Mouse (Mus musculus) CH12.LX (cell line): ENCODE results near the gene Steap3. TPM values are rescaled to one million over a fixed set of nuclear protein-coding genes. Genes with fewer than 3 reads are reported as not detected.

ENCODE experiments used
- DNase-seq: peaks from one replicate; pipeline ENCODE4 v3.0.0-alpha.2; 2013; ENCODE audit errors: extremely low read depth
- H3K27ac ChIP-seq: 2 replicates; pipeline ENCODE4 v1.5.1; 2012; ENCODE audit warnings: low read depth, mild to moderate bottlenecking, control low read depth, moderate library complexity; ENCODE audit not compliant: insufficient read depth
- H3K27me3 ChIP-seq: replicated peaks from 2 replicates; pipeline ENCODE3; 2012; ENCODE audit warnings: inconsistent platforms
- H3K36me3 ChIP-seq, 2 experiments: replicated peaks in 1 of 2; 2 replicates each; pipeline versions ENCODE3 to v1.6.1; 2012; ENCODE audit warnings: inconsistent platforms in 1 of 2, low read length in 1 of 2, mild to moderate bottlenecking in 1 of 2, mixed read lengths in 1 of 2, moderate library complexity in 1 of 2; ENCODE audit not compliant: control insufficient read depth in 1 of 2, insufficient read depth in 1 of 2
- H3K4me1 ChIP-seq, 2 experiments: 2 replicates each; pipeline ENCODE4 v1.6.1; 2012; ENCODE audit warnings: inconsistent platforms in 1 of 2, moderate library complexity in 1 of 2; ENCODE audit not compliant: insufficient read depth in 2 of 2, control insufficient read depth in 1 of 2
- H3K4me2 ChIP-seq: 2 replicates; pipeline ENCODE4 v1.6.1; 2012; ENCODE audit warnings: low read depth, mild to moderate bottlenecking, control low read depth; ENCODE audit not compliant: poor library complexity, insufficient read depth, severe bottlenecking
- H3K4me3 ChIP-seq, 3 experiments: fragments of 150-350 bp in 1 of 3; sonication (generic) in 1 of 3; replicated peaks in 1 of 3; 2 replicates each; pipeline versions ENCODE3 to v1.5.1; 2011 to 2012; ENCODE audit warnings: low read depth in 2 of 3, low read length in 2 of 3, mild to moderate bottlenecking in 2 of 3, moderate library complexity in 2 of 3, control low read depth in 1 of 3, improper control_type of control experiment in 1 of 3, inconsistent platforms in 1 of 3, mixed read lengths in 1 of 3; ENCODE audit not compliant: poor library complexity in 1 of 3
- H3K79me2 ChIP-seq: replicated peaks from 2 replicates; pipeline ENCODE4 v1.6.1; 2012; ENCODE audit warnings: mild to moderate bottlenecking, moderate library complexity; ENCODE audit not compliant: control insufficient read depth, poor library complexity, insufficient read depth, severe bottlenecking; ENCODE audit errors: extremely low read depth
- H3K9ac ChIP-seq: 2 replicates; pipeline ENCODE4 v1.6.1; 2012; ENCODE audit warnings: low read depth, mild to moderate bottlenecking, control low read depth, moderate library complexity; ENCODE audit not compliant: insufficient read depth
- H3K9me3 ChIP-seq: replicated peaks from 2 replicates; pipeline ENCODE3; 2012; ENCODE audit warnings: low read length, inconsistent platforms, mixed read lengths
- CTCF ChIP-seq, 2 experiments: IDR thresholded peaks in 1 of 2; conservative IDR thresholded peaks in 1 of 2; 2 replicates each; pipeline ENCODE4 v1.5.1; 2011 to 2012; ENCODE audit warnings: low read depth in 2 of 2, low read length in 2 of 2, improper control_type of control experiment in 1 of 2, inconsistent platforms in 1 of 2, mild to moderate bottlenecking in 1 of 2, moderate library complexity in 1 of 2
- E2F4 ChIP-seq: IDR thresholded peaks from 2 replicates; pipeline ENCODE4 v1.6.1; 2011; ENCODE audit warnings: low read depth, low read length, improper control_type of control experiment; ENCODE audit not compliant: insufficient replicate concordance
- ELF1 ChIP-seq: IDR thresholded peaks from 2 replicates; pipeline ENCODE4 v1.6.1; 2014; ENCODE audit warnings: low read depth, mild to moderate bottlenecking, inconsistent platforms, low read length, improper control_type of control experiment
- EP300 ChIP-seq: IDR thresholded peaks from 2 replicates; pipeline ENCODE4 v1.6.1; 2011; ENCODE audit warnings: low read length, improper control_type of control experiment
- ETS1 ChIP-seq: conservative IDR thresholded peaks from 2 replicates; pipeline ENCODE4 v1.6.1; 2012; ENCODE audit warnings: low read depth, mild to moderate bottlenecking, inconsistent platforms, low read length, improper control_type of control experiment, moderate library complexity
- KAT2A ChIP-seq: IDR thresholded peaks from 2 replicates; pipeline ENCODE4 v1.6.1; 2012; ENCODE audit warnings: low read length, improper control_type of control experiment, inconsistent platforms; ENCODE audit not compliant: insufficient replicate concordance
- RAD21 ChIP-seq: IDR thresholded peaks from 2 replicates; pipeline ENCODE4 v1.6.1; 2011; ENCODE audit warnings: low read depth, mild to moderate bottlenecking, low read length, improper control_type of control experiment, moderate library complexity
- ZC3H11A ChIP-seq: IDR thresholded peaks from 2 replicates; pipeline ENCODE4 v1.6.1; 2012; ENCODE audit warnings: low read depth, mild to moderate bottlenecking, inconsistent platforms, low read length, improper control_type of control experiment
- ZKSCAN1 ChIP-seq: IDR thresholded peaks from 2 replicates; pipeline ENCODE4 v1.6.1; 2012; ENCODE audit warnings: low read depth, inconsistent platforms, low read length, improper control_type of control experiment, borderline replicate concordance
- dilution Hi-C: fragments of 300-500 bp; cut with MboI; formaldehyde crosslinking; loops from 2 replicates; pipeline ENCODE4 v1.14.3; 2020; ENCODE audit warnings: low sequenced_read_pairs; ENCODE audit not compliant: extremely low pct_unique_long_range_greater_than_20kb, extremely low pct_ligation_motif_present
- in situ Hi-C: fragments of 300-500 bp; cut with MboI; formaldehyde crosslinking; loops from 3 replicates; pipeline ENCODE4 v1.14.3; 2019; ENCODE audit warnings: low sequenced_read_pairs, low pct_ligation_motif_present, low pct_unique_long_range_greater_than_20kb, mixed read lengths
- polyA plus RNA-seq: library from polyadenylated mRNA; unstranded; fragments of >175 nt; gene quantifications from 2 replicates; pipeline ENCODE4 v1.2.1, GENCODE M21; 2012; ENCODE audit warnings: low read depth; ENCODE audit not compliant: insufficient read length
- total RNA-seq, 2 experiments: library from RNA; depleted of rRNA; stranded (reverse); fragments of 300-350 nt in 1 of 2; fragments of >200 nt in 1 of 2; gene quantifications; 2 replicates each; pipeline ENCODE4 v1.2.3; 2012 to 2014

Gene Steap3
- total and polyA plus RNA-seq, 3 experiments, result 1.2 to 8.0 (median 2.9) TPM

DNA sequence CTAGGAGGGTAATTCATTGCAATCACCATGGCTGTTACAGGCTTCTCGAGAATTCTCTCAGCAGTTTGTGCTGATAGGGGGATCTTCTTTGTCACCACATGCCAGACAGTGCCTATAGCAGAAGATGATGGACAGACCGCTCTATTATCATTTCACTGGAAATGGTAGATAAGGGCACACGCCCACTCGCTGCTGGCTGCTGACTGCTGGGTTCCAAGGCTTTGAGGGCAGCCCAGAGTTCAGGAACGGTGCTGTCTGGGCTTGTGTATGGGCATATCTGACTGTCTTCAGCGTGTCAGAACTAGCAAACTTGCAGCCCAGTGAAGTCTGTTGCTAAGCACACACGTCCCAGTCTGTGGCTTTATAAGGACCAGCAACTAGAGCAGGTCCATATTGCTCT is 13.3 kb downstream of the Steap3 start:
- no peak for DNase-seq
- Histone ChIP-seq H3K27ac (no peak overlapping the region), H3K9ac (no peak overlapping the region), H3K27me3 (no peaks in the 10 kb centered on the region), H3K36me3 (no peaks in the 10 kb centered on the region), H3K4me1 (peaks cover 9 to 63% of the 10 kb centered on the region in 2 experiments), H3K4me2 (no peak overlapping the region), H3K79me2 (no peaks in the 10 kb centered on the region), H3K9me3 (no peaks in the 10 kb centered on the region), H3K4me3 (no peak overlapping the region)
- dilution Hi-C loops (no loop called here), in situ Hi-C loops (no loop called here)
- no peak for TF ChIP-seq KAT2A
- TF ChIP-seq, all 38 proteins: peak for 0

- Histone ChIP-seq H3K4me1 (peaks cover 4 to 57% of the 10 kb centered on the region in 2 experiments), H3K36me3 (no peaks in the 10 kb centered on the region)
Measured at GRCm38 (mm10) chr1:120258744-120259143, 13.8 kb downstream of the Steap3 start.

DNA sequence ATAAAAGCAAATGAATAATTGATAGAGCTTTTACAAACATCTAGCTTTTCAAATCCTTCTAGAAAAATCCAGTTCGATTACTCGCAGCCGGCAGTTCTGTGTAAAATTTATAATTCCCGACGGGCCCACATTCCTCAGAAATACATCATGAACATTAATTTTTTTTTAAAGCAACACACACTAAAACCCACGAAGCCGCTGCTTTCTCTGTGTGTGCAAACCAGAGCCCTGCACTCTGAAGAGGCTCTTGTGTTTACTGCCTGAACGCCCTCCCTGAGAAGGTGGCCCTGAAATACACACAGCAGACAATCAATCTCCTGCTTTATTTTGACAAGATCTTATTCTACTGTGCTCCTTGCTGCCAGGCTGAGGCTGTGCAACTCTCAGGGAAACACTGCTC is 14.3 kb downstream of the Steap3 start:
- DNase-seq, result no peak
- H3K79me2 ChIP-seq, result no peaks in the 10 kb centered on the region
- H3K9ac ChIP-seq, result no peak overlapping the region
- 0 out of 2 replicates have a peak overlapping the region, but pooled peaks have one; percentile 48 for H3K4me2 ChIP-seq
- no peaks in the 10 kb centered on the region for H3K27me3 ChIP-seq
- dilution Hi-C loops (no loop called here), in situ Hi-C loops (no loop called here)
- no peak overlapping the region for H3K4me3 ChIP-seq
- peaks cover 2 to 53% of the 10 kb centered on the region in 2 experiments for H3K4me1 ChIP-seq
- TF ChIP-seq EP300 (no peak), E2F4 (no peak), ZC3H11A (no peak)
- no peaks in the 10 kb centered on the region for H3K36me3 ChIP-seq
- H3K27ac ChIP-seq, result no peak overlapping the region
- no peaks in the 10 kb centered on the region for H3K9me3 ChIP-seq

More at GRCm38 (mm10) chr1:120258744-120259143, 13.8 kb downstream of the Steap3 start:
- no peak overlapping the region for H3K9ac ChIP-seq
- no peaks in the 10 kb centered on the region for H3K79me2 ChIP-seq
- peak; percentile 46 for DNase-seq
- H3K27ac ChIP-seq, result no peak overlapping the region
- peak overlapping the region; percentile 48 for H3K4me2 ChIP-seq
- no peaks in the 10 kb centered on the region for H3K9me3 ChIP-seq
- peak in 1 of 2 experiments; percentile 33; a peak in 2 of 4 replicates for TF ChIP-seq CTCF (conservative IDR thresholded peaks at IDR 0.05 in 1 of 2, IDR thresholded peaks at IDR 0.05 in 1 of 2; ENCODE audit: low read depth in 2 of 2, low read length in 2 of 2)
- TF ChIP-seq ETS1, result no peak
- TF ChIP-seq ELF1, result peak; percentile 46
- no peak for TF ChIP-seq RAD21
- no peak for TF ChIP-seq ZKSCAN1
- TF ChIP-seq, all 38 proteins: peak for 2
- no peak overlapping the region for H3K4me3 ChIP-seq
- in situ Hi-C loops (no loop called here), dilution Hi-C loops (no loop called here)
- H3K27me3 ChIP-seq, result no peaks in the 10 kb centered on the region
